Mouse (Mus musculus): ENCODE results near the gene Mpig6b.
A peak's percentile ranks its signal among the peaks of the same experiment; 100 is the strongest.
"Not testable (repeated sequence)": the region's sequence is repeated elsewhere in the genome, so short reads cannot be mapped to it uniquely, and the experiment has no call there.

The Mpig6b gene

GRCm38 (mm10) chr17:35033703-35034102, 32.3 kb downstream of the Mpig6b start:
- not testable (repeated sequence) for DNase-seq

DNA sequence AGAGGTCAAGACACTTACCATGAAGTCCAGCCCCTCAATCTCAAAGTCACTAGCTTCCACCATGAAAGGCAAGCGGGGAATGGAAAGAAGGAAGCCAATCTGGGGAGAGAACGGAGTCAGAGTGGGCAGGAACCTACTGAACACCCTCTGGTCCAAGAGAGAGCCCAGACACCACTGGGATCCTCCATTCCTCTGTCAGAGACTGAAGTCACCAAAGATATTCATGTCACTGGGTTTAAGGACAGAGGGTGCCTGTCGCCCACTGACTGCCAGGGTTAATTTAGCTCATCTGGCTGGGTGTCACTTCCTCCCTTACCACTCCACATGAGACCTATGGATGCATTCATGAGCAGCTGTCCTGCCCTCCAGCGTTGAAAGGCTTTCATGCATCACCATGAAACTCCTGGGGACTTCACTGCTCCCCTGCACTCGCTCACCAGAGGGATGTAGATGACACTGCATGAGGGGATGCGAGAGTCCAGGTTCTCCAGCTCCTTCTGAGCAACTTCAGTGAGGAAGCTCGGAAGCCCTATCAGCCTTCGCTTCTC, 33.6 kb downstream of the Mpig6b start:
- DNase-seq = no peak

DNA sequence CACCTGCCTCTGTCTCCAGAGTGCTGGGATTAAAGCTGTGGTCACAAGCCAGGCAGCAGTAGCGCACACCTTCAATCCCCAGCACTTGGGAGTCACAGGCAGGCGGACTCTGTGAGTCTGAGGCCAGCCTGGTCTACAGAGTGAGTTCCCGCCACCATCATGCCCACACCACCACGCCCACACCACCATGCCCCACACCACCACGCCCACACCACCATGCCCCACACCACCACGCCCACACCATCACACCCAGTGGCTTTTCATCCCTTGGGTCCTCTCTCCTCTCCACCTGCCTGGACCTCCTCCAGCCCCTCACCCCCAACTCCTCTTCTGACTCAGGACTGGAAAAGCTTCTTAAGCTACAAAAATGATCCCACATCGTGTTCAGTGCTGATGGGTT, 34.1 kb downstream of the Mpig6b start:
- DNase-seq = no peak

DNA sequence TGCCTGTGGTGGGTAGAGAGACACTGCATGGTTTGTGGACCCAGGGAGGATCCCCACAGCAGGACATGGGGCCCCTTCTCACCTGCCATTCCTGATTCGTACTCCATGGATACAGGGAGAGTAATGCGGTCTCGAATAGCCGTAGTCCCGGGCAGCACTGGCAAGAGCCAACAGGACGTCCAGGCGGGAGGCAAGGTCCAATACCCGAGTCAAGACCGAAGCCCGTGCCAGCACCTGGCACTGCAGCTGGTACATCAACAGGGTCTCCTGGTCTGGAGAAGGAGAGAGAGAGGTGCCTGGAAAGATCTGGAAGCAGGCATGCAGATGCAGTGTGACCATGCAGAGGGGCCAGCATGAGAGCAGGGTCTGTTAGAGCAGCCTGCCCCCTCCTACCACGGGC, 34.7 kb downstream of the Mpig6b start:
- no peak for DNase-seq

DNA sequence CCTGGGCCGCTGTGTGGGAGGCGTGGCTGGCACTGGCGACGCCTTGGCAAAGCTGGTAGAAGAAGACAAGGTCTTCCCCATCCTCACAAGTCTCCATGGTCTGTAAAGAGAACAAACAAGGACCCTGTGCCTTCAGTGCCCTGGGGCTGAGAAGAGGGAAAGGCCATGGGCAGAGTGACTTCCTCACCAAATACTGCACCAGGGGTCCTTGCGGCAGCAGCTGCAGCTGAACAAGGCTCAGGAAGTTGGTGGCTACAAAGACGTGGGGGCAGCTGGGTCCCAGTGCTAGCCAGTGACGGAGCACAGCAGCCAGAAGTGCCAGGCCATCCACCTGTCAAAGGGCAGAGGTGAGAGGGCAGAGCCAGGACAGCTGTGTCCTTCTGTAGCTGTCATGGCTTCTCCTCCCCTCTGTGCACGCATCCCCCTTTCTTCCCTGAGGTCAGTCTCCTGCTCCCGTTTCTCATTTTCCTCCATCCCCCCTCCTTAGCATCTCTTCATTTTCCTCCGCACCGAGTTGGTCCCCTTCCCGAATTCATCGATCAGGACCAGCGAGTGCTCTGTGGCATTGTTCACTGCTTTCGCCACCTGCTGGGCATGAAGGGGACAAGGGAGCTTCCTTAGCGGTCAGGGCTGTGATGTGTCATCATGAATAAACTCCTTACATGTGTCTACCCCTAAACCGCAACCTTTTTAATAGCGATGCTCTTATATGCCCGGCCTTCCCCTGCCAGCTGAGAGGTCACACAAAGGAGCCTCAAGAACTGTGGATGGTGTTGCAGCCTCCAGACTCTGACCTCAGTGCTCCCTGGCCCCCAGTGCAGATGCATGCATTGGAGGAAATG, 36.1 kb downstream of the Mpig6b start:
- DNase-seq = no peak

DNA sequence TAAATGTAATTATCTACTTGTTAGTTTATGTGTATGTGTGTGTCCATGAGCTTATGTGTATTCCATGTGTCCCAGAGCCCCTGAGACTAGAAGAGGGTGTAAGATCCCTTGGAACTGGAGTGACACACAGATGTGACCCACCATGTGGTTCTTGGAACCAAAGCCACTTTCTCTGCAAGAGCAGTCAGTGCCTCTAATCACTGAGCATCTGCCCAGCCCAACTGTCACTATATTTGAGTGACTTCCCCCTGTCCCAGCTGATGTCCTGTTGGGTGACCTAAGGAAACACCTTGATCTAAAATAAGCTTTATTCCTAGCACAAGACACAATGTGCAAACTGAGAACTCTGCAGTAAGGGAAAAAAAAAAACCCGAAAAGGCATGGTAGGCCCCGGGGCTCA, 37.7 kb downstream of the Mpig6b start:
- DNase-seq = no peak

DNA sequence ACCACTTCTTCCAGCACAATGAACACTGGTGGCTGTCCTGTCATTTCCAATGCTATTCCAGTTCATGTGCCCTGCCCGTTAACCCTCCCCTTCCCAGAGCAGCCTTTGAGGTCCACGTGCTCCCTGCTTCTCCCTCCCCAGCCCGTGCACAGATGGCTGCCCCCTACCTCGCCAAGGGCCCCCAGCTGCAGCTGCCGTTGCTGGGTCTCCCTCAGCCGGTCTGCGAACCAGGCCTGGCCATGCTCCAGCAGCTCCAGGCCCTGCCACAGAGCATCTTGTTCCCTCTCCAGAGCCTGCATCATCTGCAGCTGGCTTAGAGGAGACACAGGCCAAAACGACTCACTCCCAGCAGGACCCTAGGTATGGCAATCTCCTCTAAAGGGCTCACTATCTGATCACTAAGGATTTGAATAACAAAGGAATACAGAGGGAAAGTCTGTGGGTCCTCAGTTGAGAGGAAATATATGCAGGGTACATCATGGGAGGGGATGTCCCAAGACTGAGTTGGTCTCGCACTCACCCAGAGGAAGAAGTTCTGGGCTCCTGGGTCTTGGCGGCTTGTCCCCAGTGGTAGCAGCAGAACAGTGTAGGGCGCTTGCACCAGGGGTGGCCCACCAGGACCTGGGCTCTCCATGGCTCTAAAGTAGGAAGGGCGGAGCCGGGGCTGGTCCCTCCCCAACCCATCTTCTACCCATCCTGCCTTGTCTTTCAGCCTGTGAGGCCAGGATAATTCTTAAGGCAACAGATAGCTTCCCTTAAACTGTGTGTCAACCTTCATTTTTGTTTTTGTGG, 38.5 kb downstream of the Mpig6b start, which contains the start of gene Sapcd1:
TSS of gene Sapcd1 (minus strand) at position 740 of the 792 bp plus-strand sequence.
- DNase-seq = peak; percentile 46

- DNase-seq = no peak
These were observed 39.8 kb downstream of the Mpig6b start for GRCm38 (mm10) chr17:35026206-35026605.

DNA sequence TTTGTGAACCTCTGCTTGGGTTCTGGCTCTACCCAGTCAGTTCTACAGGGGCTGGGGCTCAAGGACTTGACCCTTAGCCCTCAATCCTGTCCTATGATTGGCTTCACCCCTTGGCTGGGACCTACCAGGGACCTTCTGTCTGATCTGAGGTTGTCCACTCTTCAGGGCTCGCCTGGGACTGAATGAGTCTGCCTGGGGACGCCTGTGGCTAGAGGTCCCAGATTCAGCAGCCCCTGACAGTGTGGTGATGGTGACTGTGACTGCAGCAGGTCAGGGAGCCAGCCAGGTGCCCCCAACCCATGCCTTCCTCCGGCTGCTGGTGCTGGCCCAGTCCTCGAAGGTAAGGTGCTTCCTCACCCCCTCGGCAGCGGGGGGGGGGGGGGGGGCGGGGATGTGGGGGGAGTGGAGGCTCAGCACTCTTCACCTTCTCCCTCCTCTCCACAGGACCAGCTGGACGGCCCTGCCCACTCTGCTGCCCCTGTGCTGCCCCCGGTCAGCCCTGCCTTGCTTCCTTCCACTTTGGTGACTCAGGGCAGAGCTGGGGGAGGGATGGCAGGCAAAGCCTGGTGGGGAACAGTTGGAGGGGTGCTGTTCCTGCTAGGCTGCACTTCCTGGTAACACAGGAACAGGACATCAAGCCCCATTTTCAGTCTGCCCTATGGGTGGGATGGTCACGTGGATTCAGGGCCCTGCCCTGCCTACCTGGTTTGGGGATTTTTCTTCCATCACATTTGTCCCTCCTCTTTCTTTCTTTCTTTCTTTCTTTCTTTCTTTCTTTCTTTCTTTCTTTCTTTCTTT, 41.1 kb downstream of the Mpig6b start:
- no peak for DNase-seq

- no peak for DNase-seq
These were observed 41.7 kb downstream of the Mpig6b start for GRCm38 (mm10) chr17:35024261-35024660.

GRCm38 (mm10) chr17:35023756-35024155, 42.2 kb downstream of the Mpig6b start:
- DNase-seq = no peak

DNA sequence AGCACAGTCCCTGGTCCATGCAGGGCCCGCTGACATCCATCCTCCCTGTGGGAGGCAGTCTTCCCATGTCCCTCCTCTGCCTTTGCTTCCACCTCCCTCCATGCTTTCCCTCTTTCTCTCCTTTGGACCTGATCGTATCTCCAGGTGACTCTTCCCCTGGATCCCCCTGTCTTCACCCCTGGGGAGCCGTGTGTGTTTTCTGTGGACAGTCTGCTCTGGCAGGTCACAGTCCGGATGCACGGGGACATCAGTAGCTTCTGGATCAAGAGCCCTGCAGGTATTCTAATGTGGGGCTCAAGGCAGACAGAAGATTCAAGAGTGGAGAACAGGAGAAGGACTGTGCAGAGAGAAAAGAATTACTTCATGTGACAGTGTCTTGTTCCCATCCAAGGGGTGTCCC, 42.8 kb downstream of the Mpig6b start:
- DNase-seq = no peak

GRCm38 (mm10) chr17:35022541-35023060, 43.4 kb downstream of the Mpig6b start:
- DNase-seq = no peak

- DNase-seq = no peak
These were observed 44.0 kb downstream of the Mpig6b start for GRCm38 (mm10) chr17:35021842-35022477.

- peak; percentile 87 for DNase-seq
These were observed 44.7 kb downstream of the Mpig6b start for GRCm38 (mm10) chr17:35021163-35021808.

GRCm38 (mm10) chr17:35020551-35020950, 45.4 kb downstream of the Mpig6b start:
- DNase-seq = no peak

GRCm38 (mm10) chr17:35019894-35020293, 46.1 kb downstream of the Mpig6b start:
- DNase-seq = no peak

DNA sequence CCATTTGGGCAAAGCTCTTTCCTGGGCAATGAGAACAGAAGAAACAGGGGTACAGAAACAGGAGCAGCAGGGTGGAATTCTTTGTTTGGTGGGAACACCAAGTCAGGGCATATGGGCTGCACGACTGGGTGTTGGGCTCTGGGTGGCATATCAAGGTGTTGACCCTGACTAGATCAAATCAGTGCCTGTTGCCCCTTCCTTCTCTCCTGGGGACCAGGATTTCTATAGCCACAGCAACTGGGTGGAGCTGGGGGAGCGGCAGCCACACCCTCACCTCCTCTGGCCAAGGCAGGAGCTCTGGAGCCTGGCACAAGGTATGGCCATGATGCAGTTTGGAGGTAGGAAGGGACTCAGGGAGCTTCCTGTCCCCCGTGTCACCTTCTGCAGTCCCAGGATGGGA, 47.8 kb downstream of the Mpig6b start:
- no peak for DNase-seq

- no peak for DNase-seq
These were observed 48.3 kb downstream of the Mpig6b start for GRCm38 (mm10) chr17:35017706-35018030.

DNA sequence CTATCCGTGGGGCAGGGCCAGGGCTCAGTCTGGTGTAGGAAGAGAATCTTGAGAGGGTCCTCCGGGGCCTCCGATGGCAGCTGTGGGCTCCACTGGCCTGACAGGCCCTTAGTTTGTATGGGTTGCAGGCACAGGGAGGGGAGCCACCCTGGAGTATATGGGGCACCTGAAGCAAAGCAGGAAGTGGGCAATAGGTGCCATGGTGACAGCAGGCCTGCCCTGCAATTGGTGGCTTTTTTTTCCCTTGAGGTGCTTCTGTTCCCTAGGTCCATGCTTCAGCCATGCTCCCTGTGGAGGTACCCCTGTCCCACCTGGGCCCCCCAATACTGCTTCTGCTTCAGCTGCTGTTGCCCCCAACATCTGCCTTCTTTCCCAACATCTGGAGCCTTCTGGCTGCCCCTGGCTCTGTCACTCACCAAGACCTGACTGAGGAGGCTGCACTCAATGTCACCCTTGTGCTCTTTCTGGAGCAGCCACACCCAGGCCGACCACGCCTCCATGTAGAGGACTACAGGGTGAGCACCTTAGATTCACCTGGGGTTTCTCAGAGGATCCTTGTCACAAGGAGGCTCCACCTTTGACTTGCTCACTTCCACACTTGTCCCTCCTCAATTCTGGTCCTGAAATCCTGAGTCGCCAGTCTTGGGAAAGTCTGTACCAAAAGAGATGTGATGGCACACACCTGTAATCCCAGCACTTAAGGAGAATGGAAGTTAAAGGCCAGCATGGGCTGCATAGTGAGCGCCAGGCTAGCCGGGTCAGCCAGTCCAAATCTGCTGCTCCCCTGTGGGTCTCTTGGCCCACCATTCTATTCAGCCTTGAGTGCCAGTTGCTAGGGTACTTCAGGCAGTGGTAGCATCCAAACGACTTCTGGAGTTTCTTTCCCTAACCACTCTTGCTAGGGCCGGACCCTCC, 48.9 kb downstream of the Mpig6b start:
- no peak for DNase-seq

GRCm38 (mm10) chr17:35016376-35016775, 49.6 kb downstream of the Mpig6b start, which contains the start of gene Vwa7:
Vwa7 (plus strand) TSS chr17:35016579.
- DNase-seq = peak; percentile 44
